Mouse (Mus musculus): Measurements from ENCODE around the gene Sapcd2. TPM values are rescaled to one million over a fixed set of nuclear protein-coding genes. Genes with fewer than 3 reads are reported as not detected.

The Sapcd2 gene
- polyA plus RNA-seq, 1 experiment from 2014 or later, result 19.5 TPM

DNA sequence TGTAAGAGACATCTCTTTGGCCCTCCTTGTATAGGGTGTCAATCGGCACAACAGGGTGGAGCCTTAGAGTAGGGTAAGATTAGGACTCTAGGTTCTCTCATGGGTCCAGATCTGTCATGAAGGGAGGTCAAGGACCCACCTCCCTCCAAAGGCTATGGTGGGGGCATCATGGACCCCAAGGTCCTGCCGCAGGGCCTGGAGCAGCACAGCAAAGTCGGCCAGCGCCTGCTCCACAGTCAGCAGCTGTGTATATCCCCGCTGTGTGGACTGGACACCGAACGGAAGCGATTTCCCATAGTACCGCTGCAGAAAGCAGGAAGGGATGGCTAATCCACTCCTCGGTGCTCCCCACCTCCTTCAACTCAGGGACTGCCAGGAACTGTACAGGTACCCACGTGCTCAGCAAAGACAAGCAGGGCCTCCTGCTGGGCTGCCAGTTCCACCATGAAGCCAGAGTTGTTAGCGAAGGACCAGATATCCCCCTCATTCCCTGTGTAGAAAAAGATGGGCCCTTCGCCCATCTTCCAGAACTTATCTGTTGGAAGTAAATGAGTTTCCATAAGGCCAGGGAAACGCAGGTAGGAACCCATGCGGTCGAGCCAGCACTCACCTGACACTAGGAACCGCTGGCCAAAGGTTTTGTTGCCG is 16.6 kb upstream of the Sapcd2 start:
- ATAC-seq (ENCODE audit: insufficient read depth), result 0 out of 2 replicates have a peak, but pooled peaks have one; percentile 14
- peaks cover 24% of the 10 kb centered on the region for H3K36me3 ChIP-seq (replicated peaks)
- H3K9ac ChIP-seq, result peak overlapping the region; percentile 36
- peak overlapping the region; percentile 60 for H3K4me3 ChIP-seq (replicated peaks)
- peaks cover 24% of the 10 kb centered on the region for H3K4me1 ChIP-seq (replicated peaks)
- no peak overlapping the region for H3K27ac ChIP-seq (replicated peaks)
- no peaks in the 10 kb centered on the region for H3K9me3 ChIP-seq (replicated peaks)
- no peaks in the 10 kb centered on the region for H3K27me3 ChIP-seq
- H3K4me2 ChIP-seq, result peak overlapping the region; percentile 82
- 34% methylated on average over 18 of the region's 18 CpGs for WGBS (ENCODE audit: insufficient replicate concordance)

DNA sequence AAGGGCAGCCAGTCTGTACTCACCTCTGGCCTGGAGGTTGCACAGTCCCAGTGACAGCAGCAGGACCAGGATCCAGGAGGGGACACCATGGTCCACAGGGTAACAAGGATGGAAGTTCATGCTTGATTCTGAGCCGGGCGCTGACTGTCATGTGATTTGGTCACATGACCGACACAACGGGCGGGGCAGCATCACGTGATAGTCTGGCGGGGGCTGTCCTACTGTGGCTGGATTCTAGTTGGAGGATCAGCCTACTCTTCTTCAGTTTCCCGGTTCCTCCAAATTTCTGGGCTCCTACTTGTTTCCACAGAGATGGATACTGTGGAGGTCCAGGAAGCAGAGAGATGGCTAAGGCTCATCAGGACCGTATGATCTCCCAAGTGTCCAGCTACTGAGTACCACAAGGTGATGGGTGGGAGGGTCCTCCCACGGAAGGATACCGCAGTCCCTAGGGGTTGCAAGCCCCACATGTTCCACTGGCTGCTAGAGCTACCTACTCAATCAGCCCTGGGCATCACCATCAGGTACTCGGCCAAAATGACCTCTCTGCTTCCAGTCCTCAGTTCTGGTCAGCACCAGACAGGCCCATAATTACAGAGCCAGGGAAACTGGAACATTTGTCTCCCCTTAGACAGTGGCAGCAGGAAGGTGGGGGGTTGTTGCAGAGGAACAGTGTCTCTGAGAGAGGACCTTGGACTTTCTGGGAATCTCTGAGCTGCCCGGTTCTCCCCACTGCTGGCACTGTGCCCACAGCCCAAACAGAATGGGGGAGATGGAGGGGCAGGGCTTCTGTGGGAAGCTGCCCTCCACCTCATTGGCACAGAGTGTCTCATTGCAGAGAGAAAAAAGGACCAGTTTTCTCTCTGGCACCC is 15.7 kb upstream of the Sapcd2 start, which contains the start of gene Dpp7:
TSS of gene Dpp7 (minus strand) at position 152 of the 872 bp plus-strand sequence.
- peak; percentile 70 for ATAC-seq (ENCODE audit: insufficient read depth)
- Histone ChIP-seq H3K4me3 (replicated peaks) (peak within 1 kb of the TSS; percentile 60), H3K4me2 (peak within 1 kb of the TSS; percentile 82), H3K9ac (peak within 1 kb of the TSS; percentile 36), H3K9me3 (replicated peaks) (no peaks in the 10 kb centered on the region), H3K27me3 (no peaks in the 10 kb centered on the region), H3K36me3 (replicated peaks) (peaks cover 15% of the 10 kb centered on the region), H3K4me1 (replicated peaks) (peaks cover 24% of the 10 kb centered on the region), H3K27ac (replicated peaks) (0 out of 2 replicates have a peak within 1 kb of the TSS, but pooled peaks have one; percentile 8)
- WGBS (ENCODE audit: insufficient replicate concordance), result 5% methylated on average over 13 of the region's 13 CpGs

DNA sequence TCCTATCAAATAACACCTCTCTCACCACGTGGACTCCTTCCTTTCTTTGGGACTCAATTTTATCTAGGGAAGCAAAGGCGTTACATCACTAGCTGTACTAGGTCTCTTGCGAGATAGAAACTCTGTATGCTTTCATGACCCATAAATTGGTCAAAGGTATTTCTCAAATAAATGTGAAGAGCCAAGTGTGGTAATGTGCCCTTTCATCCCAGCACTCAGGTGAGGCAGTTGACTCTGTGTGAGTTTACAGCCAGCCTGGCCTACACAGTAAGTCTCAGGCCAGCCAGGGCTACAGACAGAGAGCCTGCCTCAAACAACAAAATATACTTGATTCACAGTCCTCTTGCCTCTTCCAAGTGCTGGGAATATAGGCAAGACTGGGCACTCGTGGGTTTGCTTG is 12.3 kb upstream of the Sapcd2 start:
- ATAC-seq (ENCODE audit: insufficient read depth), result no peak
- H3K9ac ChIP-seq, result no peak overlapping the region
- H3K27me3 ChIP-seq, result peaks cover 11% of the 10 kb centered on the region

DNA sequence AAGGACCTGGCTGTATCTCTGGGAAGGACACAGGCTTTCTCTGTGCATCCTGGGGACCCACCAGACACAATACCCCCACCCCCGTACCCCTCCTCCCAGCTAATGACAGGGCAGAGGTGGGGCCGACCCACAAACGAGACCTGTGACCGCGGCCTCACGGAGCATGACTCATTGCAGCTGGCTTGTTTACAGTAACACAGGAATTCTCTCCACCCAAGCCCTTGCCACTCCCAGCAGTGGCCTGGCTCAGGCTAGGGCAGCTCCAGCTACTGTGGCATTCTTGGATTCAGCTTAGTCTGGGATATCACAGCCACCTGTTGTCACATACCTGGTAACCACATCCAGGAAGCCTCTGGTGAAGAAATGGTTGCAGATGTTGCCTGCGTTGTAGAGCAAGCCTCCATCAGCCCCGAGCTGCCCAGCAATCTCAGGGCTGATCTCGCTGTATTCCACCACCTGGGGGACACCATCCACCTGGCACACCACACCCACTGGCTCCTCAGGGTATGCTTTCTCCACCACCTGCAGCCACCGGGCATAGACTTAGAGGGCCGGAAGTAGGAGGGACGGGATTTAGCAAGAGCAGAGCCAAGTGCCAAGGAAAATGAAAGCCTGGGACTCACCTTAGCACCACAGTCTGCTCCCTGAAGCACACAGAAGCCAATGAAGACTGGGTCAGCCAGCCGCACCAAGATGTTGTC is 8.5 kb upstream of the Sapcd2 start:
- no peak for ATAC-seq (ENCODE audit: insufficient read depth)

More for the DNA sequence above, 12.3 kb upstream of the Sapcd2 start:
- Histone ChIP-seq H3K4me2 (no peak overlapping the region), H3K9me3 (replicated peaks) (no peaks in the 10 kb centered on the region), H3K4me3 (replicated peaks) (no peak overlapping the region), H3K4me1 (replicated peaks) (peaks cover 36% of the 10 kb centered on the region), H3K36me3 (replicated peaks) (no peaks in the 10 kb centered on the region), H3K27ac (replicated peaks) (no peak overlapping the region)
- 50% methylated on average over 4 of the region's 4 CpGs for WGBS (ENCODE audit: insufficient replicate concordance)

DNA sequence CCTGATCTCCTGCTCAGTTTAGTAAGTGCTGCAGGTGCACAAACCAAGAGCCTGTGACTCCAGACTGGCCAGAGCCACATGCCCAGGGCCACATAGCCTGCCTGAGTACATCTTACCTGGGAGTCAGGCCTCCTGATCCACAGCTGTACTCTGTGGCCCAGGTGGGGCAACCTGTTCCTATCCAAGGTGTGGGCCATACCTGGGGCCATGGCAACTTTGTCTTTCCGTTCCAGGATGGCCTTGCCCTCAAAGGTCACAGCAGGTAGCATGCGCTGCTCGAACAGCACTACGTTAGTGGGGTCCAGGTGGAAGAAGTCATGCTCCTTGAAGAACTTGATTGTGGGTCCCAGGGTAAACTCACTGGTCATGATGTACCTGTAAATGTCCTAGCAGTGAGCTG is 7.8 kb upstream of the Sapcd2 start:
- Histone ChIP-seq H3K4me2 (peak overlapping the region; percentile 91), H3K4me1 (replicated peaks) (peaks cover 27% of the 10 kb centered on the region), H3K9ac (no peak overlapping the region; the same call in 1 of the 2 replicates), H3K27me3 (peaks cover 24% of the 10 kb centered on the region), H3K4me3 (replicated peaks) (peak overlapping the region; percentile 66), H3K36me3 (replicated peaks) (no peaks in the 10 kb centered on the region), H3K9me3 (replicated peaks) (no peaks in the 10 kb centered on the region), H3K27ac (replicated peaks) (no peak overlapping the region)
- no peak for ATAC-seq (ENCODE audit: insufficient read depth)
- 85% methylated on average over 4 of the region's 4 CpGs for WGBS (ENCODE audit: insufficient replicate concordance)

More for the DNA sequence above, 8.5 kb upstream of the Sapcd2 start:
- no peaks in the 10 kb centered on the region for H3K36me3 ChIP-seq (replicated peaks)
- H3K4me1 ChIP-seq (replicated peaks), result peaks cover 24% of the 10 kb centered on the region
- H3K4me3 ChIP-seq (replicated peaks), result no peak overlapping the region
- 64% methylated on average over 13 of the region's 13 CpGs for WGBS (ENCODE audit: insufficient replicate concordance)
- no peak overlapping the region for H3K27ac ChIP-seq (replicated peaks)
- peaks cover 24% of the 10 kb centered on the region for H3K27me3 ChIP-seq
- no peaks in the 10 kb centered on the region for H3K9me3 ChIP-seq (replicated peaks)
- no peak overlapping the region for H3K4me2 ChIP-seq
- no peak overlapping the region for H3K9ac ChIP-seq

DNA sequence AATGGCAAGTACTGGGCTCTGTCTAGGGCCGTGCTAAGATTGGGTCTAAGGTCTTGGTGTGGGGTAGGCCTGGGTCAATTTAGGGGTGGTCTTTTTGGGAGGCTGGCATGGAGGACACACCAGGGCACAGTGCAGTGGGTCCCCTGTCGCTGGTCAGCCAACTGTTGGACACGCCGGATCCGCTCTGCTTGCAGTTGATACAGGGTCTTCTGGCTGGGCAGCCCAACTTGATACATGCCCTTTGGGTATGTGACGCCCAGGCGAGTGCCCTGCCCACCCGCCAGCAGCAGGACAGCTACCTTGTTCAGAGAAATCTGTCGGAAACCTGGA is 7.4 kb upstream of the Sapcd2 start:
- Histone ChIP-seq H3K9ac (peak overlapping the region; percentile 53), H3K27ac (replicated peaks) (no peak overlapping the region), H3K36me3 (replicated peaks) (no peaks in the 10 kb centered on the region), H3K27me3 (peaks cover 24% of the 10 kb centered on the region), H3K4me1 (replicated peaks) (peaks cover 31% of the 10 kb centered on the region), H3K9me3 (replicated peaks) (no peaks in the 10 kb centered on the region), H3K4me2 (peak overlapping the region; percentile 91), H3K4me3 (replicated peaks) (peak overlapping the region; percentile 66)
- ATAC-seq (ENCODE audit: insufficient read depth), result no peak
- 27% methylated on average over 9 of the region's 9 CpGs for WGBS (ENCODE audit: insufficient replicate concordance)

DNA sequence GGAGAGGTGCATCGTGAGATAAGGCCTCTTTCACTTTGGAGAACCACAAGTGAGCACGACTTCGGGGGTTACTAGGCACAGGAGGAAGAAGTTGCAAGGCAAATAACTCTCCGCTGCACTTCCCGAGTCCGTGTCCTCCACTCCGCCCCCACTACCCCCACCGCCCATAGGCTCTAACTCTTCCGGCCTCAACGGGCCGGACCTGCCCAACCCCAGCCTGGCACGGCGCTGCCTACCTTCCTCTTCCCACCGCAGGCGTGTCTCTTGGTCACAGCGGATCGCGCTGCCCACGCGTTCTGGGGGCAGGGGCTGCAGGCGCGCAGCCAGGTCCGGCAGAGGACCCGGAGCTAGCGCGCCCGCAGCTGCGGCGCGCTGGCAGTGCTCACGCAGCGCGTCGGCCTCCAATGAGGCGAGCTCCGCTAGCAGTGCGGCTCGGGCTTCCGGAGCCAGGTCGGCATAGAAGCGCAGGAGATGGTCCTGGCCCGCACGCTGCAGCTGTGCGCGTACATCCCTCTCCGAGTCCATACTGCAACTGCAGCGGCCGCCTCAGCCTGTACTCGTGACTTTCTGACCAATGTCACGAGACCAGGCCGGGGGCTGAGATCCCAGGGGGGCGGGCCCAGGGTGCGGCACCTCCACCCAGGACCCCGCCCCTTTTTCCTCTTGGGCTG is 6.9 kb upstream of the Sapcd2 start, which contains the start of gene Uap1l1:
TSS of gene Uap1l1 (minus strand) at position 592 of the 671 bp plus-strand sequence.
- peak; percentile 64 for ATAC-seq (ENCODE audit: insufficient read depth)
- H3K9me3 ChIP-seq (replicated peaks), result no peaks in the 10 kb centered on the region
- H3K36me3 ChIP-seq (replicated peaks), result no peaks in the 10 kb centered on the region
- H3K4me1 ChIP-seq (replicated peaks), result peaks cover 36% of the 10 kb centered on the region
- H3K9ac ChIP-seq, result peak within 1 kb of the TSS; percentile 53
- peaks cover 24% of the 10 kb centered on the region for H3K27me3 ChIP-seq
- under 1% methylated on average over 54 of the region's 54 CpGs for WGBS (ENCODE audit: insufficient replicate concordance)
- H3K27ac ChIP-seq (replicated peaks), result peak within 1 kb of the TSS; percentile 64; the same call in 1 of the 2 replicates
- peak within 1 kb of the TSS; percentile 66 for H3K4me3 ChIP-seq (replicated peaks)
- peak within 1 kb of the TSS; percentile 91 for H3K4me2 ChIP-seq

DNA sequence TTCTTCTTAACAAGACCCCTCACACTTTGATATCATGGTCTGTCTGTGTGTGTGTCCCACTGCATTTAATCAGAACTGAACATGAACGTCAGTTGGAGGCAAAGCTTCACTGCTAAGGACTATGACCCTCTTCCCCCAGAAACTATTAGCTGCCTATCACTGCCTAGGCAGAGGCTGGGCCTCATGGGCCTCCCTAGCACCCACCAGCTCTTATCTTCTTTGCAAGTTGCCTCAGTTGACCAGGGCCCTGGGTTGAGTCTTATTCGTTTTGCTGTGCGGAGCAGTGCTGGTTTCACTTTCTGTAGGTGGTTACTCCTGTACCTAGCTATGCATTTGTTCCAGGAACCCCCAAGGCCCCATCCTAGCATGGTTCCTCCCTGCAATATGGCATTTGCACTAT is 2.1 kb upstream of the Sapcd2 start:
- Histone ChIP-seq H3K27me3 (peaks cover 12% of the 10 kb centered on the region), H3K27ac (replicated peaks) (peak overlapping the region; percentile 67), H3K4me3 (replicated peaks) (peak overlapping the region; percentile 20), H3K9ac (peak overlapping the region; percentile 29; the same call in 1 of the 2 replicates), H3K4me1 (replicated peaks) (peaks cover 65% of the 10 kb centered on the region), H3K4me2 (peak overlapping the region; percentile 64), H3K36me3 (replicated peaks) (peaks cover 4% of the 10 kb centered on the region), H3K9me3 (replicated peaks) (no peaks in the 10 kb centered on the region)
- WGBS (ENCODE audit: insufficient replicate concordance), result 15% methylated on average over 3 of the region's 3 CpGs
- peak; percentile 43 for ATAC-seq (ENCODE audit: insufficient read depth)

DNA sequence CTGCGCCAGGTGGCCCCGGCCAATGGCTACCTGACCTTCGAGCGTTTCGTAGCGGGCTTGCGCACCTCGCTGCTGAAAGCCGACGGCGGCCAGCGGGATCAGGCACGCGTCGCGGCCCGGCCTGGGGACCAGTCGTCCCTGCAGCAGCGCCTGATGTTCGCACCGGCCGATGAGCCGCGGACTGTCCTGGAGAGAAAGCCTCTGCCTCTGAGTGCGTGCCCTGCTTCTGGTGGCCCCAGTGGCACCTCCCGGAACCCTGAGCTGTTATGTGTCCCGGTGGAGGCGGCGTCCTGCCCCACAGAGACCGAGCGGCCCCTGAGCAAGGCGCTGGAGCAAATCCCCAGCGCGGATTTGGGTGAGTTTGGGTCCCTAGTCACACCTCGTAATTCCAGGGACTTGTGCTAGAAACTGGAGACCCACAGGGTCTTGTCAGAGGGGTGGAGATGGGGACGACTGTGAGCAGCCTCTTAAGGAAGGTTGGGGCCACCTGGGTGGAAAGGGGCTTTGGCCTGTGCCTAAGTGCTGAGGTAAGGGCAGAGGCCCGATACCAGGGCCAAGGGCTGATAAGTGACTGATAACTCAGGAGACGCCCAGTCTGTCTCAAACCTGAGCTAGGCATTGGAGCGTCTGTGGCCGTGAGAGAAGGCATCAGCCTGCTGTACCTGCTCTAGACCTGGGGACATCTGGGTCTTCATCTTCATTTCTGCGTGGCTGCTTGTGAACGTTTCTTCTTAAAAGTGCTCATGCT is 697 bp downstream of the Sapcd2 start:
- H3K27ac ChIP-seq (replicated peaks), result peak overlapping the region; percentile 90
- ATAC-seq (ENCODE audit: insufficient read depth), result peak; percentile 43

DNA sequence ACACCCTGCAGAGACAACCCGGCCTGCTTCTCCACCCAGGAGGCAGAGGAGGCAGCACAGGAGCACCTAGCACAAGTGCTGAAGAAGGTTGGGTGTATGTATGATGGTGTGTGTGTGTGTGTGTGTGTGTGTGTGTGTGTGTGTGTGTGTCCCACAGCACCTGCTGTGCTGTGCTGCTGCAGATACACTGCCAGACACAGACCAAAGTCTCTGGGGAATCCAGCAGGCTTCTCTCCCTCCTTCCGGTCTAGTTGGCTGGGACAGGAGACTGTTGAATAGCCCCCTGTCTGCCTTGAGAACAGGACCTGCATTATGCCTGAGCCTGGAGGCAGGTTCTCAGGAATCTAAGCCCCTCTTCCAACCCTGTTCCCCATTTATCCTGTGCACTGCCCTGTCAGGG is 1.3 kb downstream of the Sapcd2 start:
- Histone ChIP-seq H3K9ac (peak overlapping the region; percentile 82), H3K4me2 (peak overlapping the region; percentile 98), H3K9me3 (replicated peaks) (no peaks in the 10 kb centered on the region), H3K27ac (replicated peaks) (peak overlapping the region; percentile 90; the same call in 1 of the 2 replicates), H3K4me1 (replicated peaks) (peaks cover 75% of the 10 kb centered on the region), H3K4me3 (replicated peaks) (peak overlapping the region; percentile 86), H3K27me3 (no peaks in the 10 kb centered on the region; the same call in 1 of the 2 replicates), H3K36me3 (replicated peaks) (peaks cover 38% of the 10 kb centered on the region)
- 37% methylated on average over 2 of the region's 2 CpGs for WGBS (ENCODE audit: insufficient replicate concordance)
- ATAC-seq (ENCODE audit: insufficient read depth), result no peak

More for the DNA sequence above, 697 bp downstream of the Sapcd2 start:
- peak overlapping the region; percentile 82 for H3K9ac ChIP-seq
- peaks cover 32% of the 10 kb centered on the region for H3K36me3 ChIP-seq (replicated peaks)
- H3K4me3 ChIP-seq (replicated peaks), result peak overlapping the region; percentile 86
- H3K4me2 ChIP-seq, result peak overlapping the region; percentile 98
- no peaks in the 10 kb centered on the region; the same call in 1 of the 2 replicates for H3K27me3 ChIP-seq
- H3K4me1 ChIP-seq (replicated peaks), result peaks cover 75% of the 10 kb centered on the region
- 2% methylated on average over 42 of the region's 42 CpGs for WGBS (ENCODE audit: insufficient replicate concordance)
- H3K9me3 ChIP-seq (replicated peaks), result no peaks in the 10 kb centered on the region

Data from liver, embryonic 15.5 days (tissue).